Mouse (Mus musculus) kidney, postnatal 25 days (tissue): ENCODE data around the gene Ruvbl2.

Experiments
- DNase-seq, 2 experiments: peaks; one replicate each; pipeline ENCODE4 v3.0.0; 2021; ENCODE audit warnings: mixed read lengths in 2 of 2

The Ruvbl2 gene

GRCm38 (mm10) chr7:45460860-45461314 is 23.0 kb upstream of the Ruvbl2 start:
- peak; percentile 78 to 89 for DNase-seq

GRCm38 (mm10) chr7:45460377-45460776 is 22.5 kb upstream of the Ruvbl2 start:
- peak; percentile 67 to 89 for DNase-seq

DNA sequence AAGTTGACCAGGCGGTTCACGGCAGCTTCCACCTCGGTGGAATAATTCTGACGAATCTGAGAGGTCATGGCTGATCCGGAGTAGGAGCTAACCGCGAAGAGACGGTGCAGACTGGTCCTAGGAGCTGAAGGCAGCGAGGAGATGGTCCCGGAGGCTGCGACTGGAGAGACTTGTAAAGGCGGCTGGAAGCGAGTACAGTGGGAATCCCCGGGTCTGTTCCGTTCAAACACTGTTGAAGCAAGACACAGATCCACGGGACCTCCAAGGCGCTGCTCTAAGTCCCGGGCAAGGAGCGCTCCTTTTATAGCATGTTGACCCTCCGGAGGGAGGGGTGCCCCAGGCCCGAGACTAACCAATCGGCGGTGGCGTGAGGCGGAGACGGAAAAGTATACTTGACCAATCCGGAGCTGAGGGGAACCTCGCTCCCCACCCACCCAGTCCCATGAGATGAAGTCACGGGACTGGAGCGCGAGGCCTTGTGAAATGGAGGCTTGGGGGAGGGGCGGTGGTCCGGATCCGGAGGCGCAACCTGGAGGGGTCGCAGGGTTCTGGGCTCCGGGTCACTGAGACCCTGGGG is 21.8 kb upstream of the Ruvbl2 start, which contains the start of gene Ftl1:
Gene Ftl1, minus strand, starts transcription at position 321 of the 577 bp plus-strand sequence.
- peak; percentile 98 to 99 for DNase-seq

DNA sequence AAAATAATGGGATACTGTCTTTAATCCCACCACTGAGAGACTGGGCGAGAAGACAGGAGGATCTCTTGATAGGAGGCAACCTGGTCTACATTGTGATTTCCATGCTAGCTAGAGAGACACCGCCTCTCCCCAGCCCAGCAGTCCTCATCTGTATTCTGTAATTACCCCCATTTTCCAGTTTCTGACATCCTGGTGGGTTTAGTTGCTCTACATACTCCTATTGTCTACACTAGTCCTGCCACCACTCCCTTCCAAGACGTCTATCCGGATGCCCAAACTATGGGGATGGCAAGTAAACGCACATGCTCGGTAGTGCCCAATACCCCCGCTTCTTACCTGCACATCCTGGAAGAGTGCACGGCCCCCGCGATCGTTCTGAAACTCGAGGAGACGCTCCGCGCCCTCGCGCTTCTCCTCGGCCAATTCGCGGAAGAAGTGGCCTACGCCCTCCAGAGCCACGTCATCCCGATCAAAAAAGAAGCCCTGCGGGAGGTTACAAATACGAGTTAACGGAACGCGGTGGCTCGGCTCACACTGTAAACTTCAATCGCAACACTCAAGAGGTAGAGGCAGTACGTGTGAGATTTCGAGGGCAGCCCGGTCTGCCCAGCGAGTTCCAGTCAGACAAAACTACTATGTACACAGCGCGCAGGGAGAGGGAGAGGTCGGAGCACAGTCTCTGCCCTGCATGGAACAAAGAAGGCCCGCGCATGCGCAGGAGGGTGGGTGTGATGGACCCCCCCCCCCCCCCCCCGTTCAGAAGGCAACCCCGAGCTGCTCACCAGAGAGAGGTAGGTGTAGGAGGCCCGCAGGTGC is 21.1 kb upstream of the Ruvbl2 start:
- DNase-seq: peak; percentile 89 to 90

GRCm38 (mm10) chr7:45457204-45458060 is 19.5 kb upstream of the Ruvbl2 start:
- DNase-seq: peak; percentile 74 to 88

DNA sequence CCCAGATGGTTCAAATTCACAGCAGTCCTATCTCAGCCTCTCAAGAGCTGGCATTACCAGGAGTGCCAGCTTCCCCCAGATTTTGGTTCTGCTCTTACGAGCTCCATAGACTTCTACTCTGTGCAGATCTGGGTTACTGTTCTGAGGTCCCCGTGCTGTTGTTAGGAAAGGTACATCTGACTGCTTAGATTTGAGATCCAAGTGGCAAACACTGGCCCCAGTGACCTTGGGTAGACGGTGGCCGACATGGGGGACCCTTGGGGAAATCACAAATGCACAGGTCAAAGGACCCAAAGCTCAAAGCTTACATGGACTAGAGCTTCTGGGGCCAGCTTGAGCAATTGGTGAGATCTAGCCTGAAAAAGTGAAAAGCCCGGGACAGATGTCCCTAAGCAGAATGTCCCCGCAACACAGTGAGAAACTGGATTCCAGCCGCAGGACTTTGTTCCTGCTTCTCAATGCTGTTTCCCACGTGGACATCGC is 18.9 kb upstream of the Ruvbl2 start:
- DNase-seq: no peak

- peak in 1 of 2 experiments; percentile 62 for DNase-seq
Measured at GRCm38 (mm10) chr7:45455932-45456696, 18.2 kb upstream of the Ruvbl2 start.

DNA sequence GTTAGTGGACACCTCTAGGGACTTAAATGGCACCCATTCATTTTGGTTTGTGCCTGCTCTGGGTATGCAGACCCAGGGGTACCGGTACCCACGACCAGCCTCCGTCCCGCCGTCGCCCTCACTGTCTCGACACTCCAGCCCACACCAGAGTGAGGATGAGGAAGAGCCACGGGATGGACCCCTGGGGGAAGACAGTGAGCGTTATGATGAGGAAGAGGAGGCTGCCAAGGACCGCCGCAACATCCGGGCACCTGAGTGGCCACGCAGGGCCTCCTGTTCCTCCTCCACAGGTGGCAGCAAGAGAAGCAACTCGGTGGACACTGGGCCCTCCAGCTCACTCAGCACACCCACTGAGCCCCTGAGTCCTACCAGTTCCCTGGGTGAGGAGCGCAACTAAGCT is 17.1 kb upstream of the Ruvbl2 start:
- no peak for DNase-seq

GRCm38 (mm10) chr7:45451344-45451982 is 13.6 kb upstream of the Ruvbl2 start:
- peak; percentile 84 to 90 for DNase-seq

- DNase-seq: no peak
Measured at GRCm38 (mm10) chr7:45449974-45450373, 12.1 kb upstream of the Ruvbl2 start.

DNA sequence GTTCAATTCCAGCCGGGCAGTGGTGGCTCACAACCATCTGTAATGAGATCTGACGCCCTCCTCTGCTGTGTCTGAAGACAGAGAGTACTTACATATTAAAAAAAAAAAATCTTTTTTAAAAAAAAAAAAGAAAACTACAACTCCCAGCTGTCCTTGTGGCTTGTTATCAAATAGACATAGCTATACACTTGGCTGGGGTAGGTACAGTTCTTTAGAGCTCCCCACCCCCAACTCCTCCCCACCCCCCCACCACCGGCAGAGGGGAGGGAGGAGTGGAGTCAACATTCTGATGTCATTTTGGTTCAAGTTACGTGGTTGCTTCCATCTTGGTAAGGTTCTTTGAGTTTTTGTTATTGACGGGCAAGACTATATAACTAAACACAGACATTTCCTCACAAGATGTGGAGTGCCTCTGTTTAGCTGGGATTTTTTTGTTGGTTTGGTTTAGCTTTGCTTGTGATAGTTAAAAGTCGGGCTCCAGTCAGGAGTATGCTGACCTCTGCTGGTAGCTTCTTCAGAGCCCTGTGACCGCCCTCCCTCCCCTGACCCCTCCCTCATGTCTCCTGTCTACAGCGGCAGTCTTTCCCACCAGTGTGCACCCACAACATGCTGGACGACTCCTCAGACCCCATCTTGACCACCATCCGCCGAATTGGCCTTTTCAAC is 9.6 kb upstream of the Ruvbl2 start:
- DNase-seq: peak; percentile 47 to 57

DNA sequence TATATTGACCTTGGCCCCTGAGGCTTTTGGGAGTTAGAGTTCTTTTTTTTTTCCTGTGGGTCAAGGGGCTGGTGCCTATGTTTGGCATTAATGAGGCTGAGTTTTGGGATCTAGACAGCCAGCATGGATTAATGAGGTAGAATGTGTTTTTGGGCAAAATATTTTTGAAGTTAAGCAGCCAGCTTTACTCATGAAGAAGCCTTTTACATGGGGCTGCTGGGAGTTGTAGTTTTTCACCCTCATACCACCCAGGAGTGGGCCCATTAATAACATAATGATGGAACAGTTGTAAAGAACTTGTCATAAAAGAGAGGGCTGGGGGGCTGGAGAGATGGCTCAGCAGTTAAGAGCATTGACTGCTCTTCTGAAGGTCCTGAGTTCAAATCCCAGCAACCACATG is 8.7 kb upstream of the Ruvbl2 start:
- no peak for DNase-seq

- no peak for DNase-seq
Measured at GRCm38 (mm10) chr7:45443526-45444420, 5.9 kb upstream of the Ruvbl2 start.

- no peak for DNase-seq
Measured at GRCm38 (mm10) chr7:45437046-45437445, 850 bp downstream of the Ruvbl2 start.

GRCm38 (mm10) chr7:45436444-45436843 is 1.5 kb downstream of the Ruvbl2 start:
- no peak for DNase-seq

DNA sequence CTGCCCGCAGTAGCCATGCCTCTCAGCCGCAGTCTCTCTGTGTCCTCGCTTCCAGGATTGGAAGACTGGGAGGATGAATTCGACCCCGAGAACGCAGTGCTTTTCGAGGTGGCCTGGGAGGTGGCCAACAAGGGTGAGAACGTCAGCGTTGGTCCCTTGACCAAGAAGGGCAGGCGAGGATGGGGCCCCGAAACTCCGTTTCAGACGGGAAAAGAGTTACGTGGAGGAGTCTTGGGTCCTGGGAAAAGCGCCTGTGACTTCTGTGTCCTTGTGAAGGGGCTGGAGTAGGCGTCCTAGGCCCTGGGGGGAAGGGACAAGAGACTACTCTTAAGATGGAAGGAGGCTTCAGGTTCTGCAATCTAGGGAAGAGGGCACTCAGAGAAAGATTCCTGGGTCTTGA is 2.9 kb downstream of the Ruvbl2 start:
- peak in 1 of 2 experiments; percentile 39 for DNase-seq

DNA sequence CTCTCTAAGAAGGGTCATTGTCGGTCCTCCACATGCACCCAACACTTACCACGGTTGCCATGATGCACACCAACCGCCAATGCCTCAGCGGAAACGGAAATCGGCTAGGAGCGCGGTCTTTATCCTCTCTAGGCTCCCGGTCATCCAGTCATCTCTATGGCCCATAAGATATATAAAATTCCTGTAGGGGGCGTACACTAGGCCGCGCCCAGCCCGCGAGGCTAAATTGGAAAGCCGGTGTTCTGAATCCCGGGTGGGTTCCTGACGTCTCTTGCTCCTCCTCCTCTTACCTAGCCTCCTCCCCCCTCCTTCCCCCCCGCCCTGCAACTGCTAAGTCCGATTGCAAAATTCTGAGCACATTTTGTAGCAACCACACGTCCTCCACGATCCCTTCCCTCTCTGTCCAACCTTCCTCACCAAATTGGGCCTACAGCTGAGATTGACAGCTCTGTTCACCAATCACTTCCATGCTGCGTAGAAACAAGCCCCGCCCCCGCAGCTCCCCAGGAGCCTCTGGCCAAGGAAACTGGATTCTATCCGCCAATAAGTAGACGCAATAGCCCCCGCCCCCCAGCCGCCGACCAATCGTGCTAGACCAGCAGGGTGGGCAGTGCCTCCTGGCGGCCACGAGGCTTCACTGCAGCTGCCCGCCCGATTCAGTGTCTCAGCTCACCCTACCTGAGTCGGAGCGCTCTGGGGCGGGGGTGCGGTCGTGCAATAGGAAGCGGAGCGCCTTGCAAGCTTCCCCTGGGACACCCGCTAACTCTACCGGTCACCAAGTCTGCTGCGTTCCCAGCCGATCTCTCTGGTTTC is 3.5 kb downstream of the Ruvbl2 start, which contains the start of gene Gys1:
Gene Gys1, plus strand, starts transcription at position 642 of the 813 bp plus-strand sequence.
- DNase-seq: peak; percentile 100

- no peak for DNase-seq
Measured at GRCm38 (mm10) chr7:45433835-45434202, 4.1 kb downstream of the Ruvbl2 start.

DNA sequence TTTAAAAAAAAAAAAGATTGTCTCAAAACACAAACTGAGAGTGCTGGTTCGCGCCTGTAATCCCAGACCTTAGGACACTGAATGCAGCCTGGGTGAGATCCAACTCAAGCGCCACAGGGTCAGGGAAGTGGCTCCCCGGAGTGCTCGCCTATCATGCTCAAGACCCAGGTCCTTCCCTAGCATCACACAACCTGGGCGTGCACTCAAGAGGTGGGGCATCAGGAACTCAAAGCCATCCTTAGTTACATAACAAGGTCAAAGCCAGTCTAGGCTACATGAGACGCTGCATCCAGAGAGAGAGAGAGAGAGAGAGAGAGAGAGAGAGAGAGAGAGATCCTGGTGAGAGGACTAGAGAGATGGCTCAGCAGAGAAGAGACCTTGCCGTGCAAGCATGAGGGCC is 11.3 kb downstream of the Ruvbl2 start:
- no peak for DNase-seq
